15 mouse cellular contexts compared by ENCODE assay signal in genomic region chr13:91874565-91874964, GRCm38 (mm10). TPM values are rescaled to one million over a fixed set of nuclear protein-coding genes. Genes with fewer than 3 reads are reported as not detected.
DNase-seq lines count a peak whose midpoint lies in the region; ATAC-seq and TF ChIP-seq lines count a peak whose summit lies in the region.
"Had no signal": no experiment of that assay in that cellular context is flagged by ENCODE, and none has a peak within 500 bp of the region (broad histone marks: within the 10 kb centered on the region; RNA-seq: fewer than 3 reads in every experiment).

No protein-coding gene starts in this region.

- intact Hi-C loops in heart, postnatal 14 days (cut with DNase I) = loop anchor here (5.0 kb wide), 1 partner anchor 67 kb away; the partner anchor contains the start of gene Zcchc9

- 54% methylated on average over 7 of the region's 7 CpGs for WGBS in heart, postnatal 0 days

- H3K36me3 ChIP-seq in heart, postnatal 0 days (replicated peaks; ENCODE audit: control insufficient read depth, insufficient read depth, low read length) = no peaks in the 10 kb centered on the region
- H3K36me3 ChIP-seq: kidney, embryonic 15.5 days; neural tube, embryonic 13.5 days; stomach, embryonic 15.5 days had no signal

- TF ChIP-seq EP300 in heart, postnatal 0 days (IDR thresholded peaks at IDR 0.05; ENCODE audit: low read depth) = no peak

- peak overlapping the region; percentile 30; the same call in 1 of the 2 replicates for H3K9ac ChIP-seq in heart, postnatal 0 days (replicated peaks; ENCODE audit: low read depth, low read length)
- H3K9ac ChIP-seq: kidney, embryonic 15.5 days; neural tube, embryonic 13.5 days; stomach, embryonic 15.5 days had no signal

- H3K4me2 ChIP-seq in heart, postnatal 0 days (ENCODE audit: low read depth, low read length) = peak overlapping the region; percentile 48
- H3K4me2 ChIP-seq: kidney, embryonic 15.5 days; neural tube, embryonic 13.5 days; stomach, embryonic 15.5 days had no signal

- peak; percentile 42; the same call in 1 of the 2 replicates for ATAC-seq in heart, postnatal 0 days (ENCODE audit: insufficient read depth, low read depth)
- ATAC-seq in megakaryocyte, adult 5-6 weeks (ENCODE audit: poor library complexity, severe bottlenecking) = no peak
- ATAC-seq: forebrain, embryonic 16.5 days; inflammation-experienced regulatory T-cells, adult 6 months had no signal

- TF ChIP-seq CTCF in heart, postnatal 0 days (IDR thresholded peaks at IDR 0.05; ENCODE audit: low read depth) = no peak

- peaks cover 35% of the 10 kb centered on the region for H3K4me1 ChIP-seq in heart, postnatal 0 days (ENCODE audit: control insufficient read depth, insufficient read depth)
- H3K4me1 ChIP-seq: kidney, embryonic 15.5 days; neural tube, embryonic 13.5 days; stomach, embryonic 15.5 days had no signal

- H3K27me3 ChIP-seq in heart, postnatal 0 days (ENCODE audit: control insufficient read depth, insufficient read depth, low read length) = no peaks in the 10 kb centered on the region
- H3K27me3 ChIP-seq: kidney, embryonic 15.5 days; neural tube, embryonic 13.5 days; stomach, embryonic 15.5 days had no signal

- peak overlapping the region; percentile 94 for H3K27ac ChIP-seq in heart, postnatal 0 days (ENCODE audit: low read depth)
- H3K27ac ChIP-seq: kidney, embryonic 15.5 days; neural tube, embryonic 13.5 days; stomach, embryonic 15.5 days had no signal

- H3K9me3 ChIP-seq in heart, postnatal 0 days (replicated peaks; ENCODE audit: control insufficient read depth, low read length) = no peaks in the 10 kb centered on the region
- H3K9me3 ChIP-seq: kidney, embryonic 15.5 days; neural tube, embryonic 13.5 days; stomach, embryonic 15.5 days had no signal

- H3K4me3 ChIP-seq in heart, postnatal 0 days (ENCODE audit: low read depth, low read length) = no peak overlapping the region
- H3K4me3 ChIP-seq: kidney, embryonic 15.5 days; neural tube, embryonic 13.5 days; stomach, embryonic 15.5 days had no signal

- peak; percentile 21 to 30 for DNase-seq in heart, adult 18-20 months
- DNase-seq in heart, postnatal 14 days = no peak
- peak; percentile 36 for DNase-seq in right cerebral cortex, postnatal 25 days
- DNase-seq in right cerebral cortex, postnatal 14 days = no peak
- peak; percentile 27 for DNase-seq in heart, postnatal 0 days (ENCODE audit: low spot score)
- DNase-seq in ovary, postnatal 14 days (ENCODE audit: low spot score) = no peak
- DNase-seq: adrenal gland, adult 2 months had no signal

RNA-seq across cellular contexts. Expression of gene Ckmt2, which starts 2.1 kb away (rescaled TPM):
- total RNA-seq in heart, adult 18-20 months (2021) = 1,000 to 10,000 TPM; 2,595 to 2,880 TPM
- total RNA-seq in heart, postnatal 14 days (2021) = 1,000 to 10,000 TPM; 1,659 to 1,754 TPM
- 406 and 571 TPM in 2 replicates for total RNA-seq in heart, postnatal 0 days (2014; rRNA removed; ENCODE audit: low replicate concordance)
- polyA plus RNA-seq in heart, postnatal 0 days (2015; fragmentation: Nextera tagmentation; extraction: Ambion mirVana) = 394 and 421 TPM in 2 replicates
- not detected in 2 replicates for total RNA-seq in megakaryocyte, adult 5-6 weeks (2015)
- not detected in 2 replicates for total RNA-seq in megakaryocyte, adult 5-6 weeks (2017)
- total RNA-seq: adrenal gland, adult 2 months; hematopoietic stem cell, adult 5-6 weeks; midbrain, postnatal 0 days had no signal
- polyA plus RNA-seq: adrenal gland, adult 2 months; forebrain, embryonic 16.5 days; inflammation-experienced regulatory T-cells, adult 6 months; midbrain, postnatal 0 days had no signal

Comparison
In these comparisons a context has a peak if more than half of its experiments do, and no peak if none do; other contexts are left out.
1. DNase-seq: peak in heart, adult 18-20 months (2 of 2), right cerebral cortex, postnatal 25 days (single experiment) and heart, postnatal 0 days (single experiment); none in heart, postnatal 14 days (0 of 2), right cerebral cortex, postnatal 14 days (single experiment) and ovary, postnatal 14 days (single experiment).
2. RNA of gene Ckmt2, which starts 2.1 kb away (total RNA-seq): 2,595 to 2,880 TPM in heart, adult 18-20 months, 1,659 to 1,754 TPM in heart, postnatal 14 days and 406 to 571 TPM in heart, postnatal 0 days; not detected in megakaryocyte, adult 5-6 weeks; every median in the first group is over 100 times any median in the second.